Mouse (Mus musculus) ES-E14 (cell line): ENCODE results near the gene Grap2. TPM values are rescaled to one million over a fixed set of nuclear protein-coding genes. Genes with fewer than 3 reads are reported as not detected.

Source experiments
- DNase-seq: peaks from one replicate; pipeline ENCODE4 v3.0.0-alpha.2; 2013; ENCODE audit warnings: low read depth, low spot score
- H3K27ac ChIP-seq: 2 replicates; pipeline ENCODE4 v1.5.1; 2012; ENCODE audit warnings: low read depth, mild to moderate bottlenecking, low read length, moderate library complexity, mixed read lengths; ENCODE audit not compliant: poor library complexity, insufficient read depth, severe bottlenecking
- H3K36me3 ChIP-seq: 2 replicates; pipeline ENCODE4 v1.6.1; 2012; ENCODE audit warnings: mild to moderate bottlenecking, low read length, moderate library complexity, mixed read lengths; ENCODE audit not compliant: control insufficient read depth, poor library complexity, insufficient read depth, severe bottlenecking
- H3K4me1 ChIP-seq, 2 experiments: fragments of 150-350 bp in 1 of 2; sonication (generic) in 1 of 2; 2 replicates each; pipeline ENCODE4 v1.6.1; 2012; ENCODE audit warnings: low read length in 2 of 2, mild to moderate bottlenecking in 1 of 2, mixed read lengths in 1 of 2; ENCODE audit not compliant: control insufficient read depth in 2 of 2, insufficient read depth in 2 of 2, poor library complexity in 1 of 2
- H3K4me3 ChIP-seq, 2 experiments: fragments of 150-350 bp in 1 of 2; sonication (generic) in 1 of 2; 2 replicates each; pipeline ENCODE4 v1.5.1; 2012; ENCODE audit warnings: low read length in 2 of 2, low read depth in 1 of 2, mild to moderate bottlenecking in 1 of 2, mixed read lengths in 1 of 2; ENCODE audit not compliant: insufficient read depth in 1 of 2, poor library complexity in 1 of 2, severe bottlenecking in 1 of 2
- H3K9ac ChIP-seq: 2 replicates; pipeline ENCODE4 v1.6.1; 2012; ENCODE audit warnings: low read depth, mild to moderate bottlenecking, low read length, mixed read lengths; ENCODE audit not compliant: poor library complexity, insufficient read depth, severe bottlenecking
- H3K9me3 ChIP-seq: fragments of 150-350 bp; sonication (generic); 2 replicates; pipeline ENCODE4 v1.6.1; 2012; ENCODE audit warnings: low read depth, mild to moderate bottlenecking, low read length; ENCODE audit not compliant: control insufficient read depth, insufficient read depth
- CHD2 ChIP-seq: IDR thresholded peaks from 2 replicates; pipeline ENCODE4 v1.6.1; 2014; ENCODE audit warnings: mild to moderate bottlenecking, low read depth, low read length, inconsistent platforms
- HCFC1 ChIP-seq: IDR thresholded peaks from 2 replicates; pipeline ENCODE4 v1.6.1; 2012; ENCODE audit warnings: low read length, inconsistent platforms, borderline replicate concordance; ENCODE audit not compliant: insufficient read depth
- MAFK ChIP-seq: IDR thresholded peaks from 2 replicates; pipeline ENCODE4 v1.6.1; 2014; ENCODE audit warnings: mild to moderate bottlenecking, low read depth, low read length, inconsistent platforms; ENCODE audit not compliant: insufficient read depth
- ZC3H11A ChIP-seq: IDR thresholded peaks from 2 replicates; pipeline ENCODE4 v1.6.1; 2012; ENCODE audit warnings: low read depth, mild to moderate bottlenecking, inconsistent platforms, low read length, borderline replicate concordance
- ZNF384 ChIP-seq: IDR thresholded peaks from 2 replicates; pipeline ENCODE4 v1.6.1; 2012; ENCODE audit warnings: low read depth, low read length, inconsistent platforms
- in situ Hi-C, 2 experiments: fragments of 600-800 bp; cut with MboI; formaldehyde crosslinking; loops; one replicate each; pipeline ENCODE4 v1.15.1; 2025; ENCODE audit warnings: low sequenced_read_pairs in 2 of 2, inconsistent platforms in 1 of 2; ENCODE audit not compliant: unreplicated experiment in 2 of 2
- total RNA-seq: library from RNA; depleted of rRNA; stranded (reverse); fragments of 300-350 nt; gene quantifications from 2 replicates; pipeline ENCODE4 v1.2.3, GENCODE M21; 2012

Gene Grap2
- total RNA-seq, 1 experiment = 0.45 TPM

GRCm38 (mm10) chr15:80545430-80545829 lies 27.0 kb upstream of the Grap2 start:
- DNase-seq = no peak
- H3K9me3 ChIP-seq = no peaks in the 10 kb centered on the region
- no peak overlapping the region for H3K27ac ChIP-seq
- no peaks in the 10 kb centered on the region for H3K4me1 ChIP-seq
- no peak overlapping the region for H3K4me3 ChIP-seq
- no peak overlapping the region for H3K9ac ChIP-seq
- no peaks in the 10 kb centered on the region for H3K36me3 ChIP-seq
- in situ Hi-C loops = no loop called here
- TF ChIP-seq CHD2 (no peak), ZC3H11A (no peak), HCFC1 (no peak), MAFK (no peak), ZNF384 (no peak)

DNA sequence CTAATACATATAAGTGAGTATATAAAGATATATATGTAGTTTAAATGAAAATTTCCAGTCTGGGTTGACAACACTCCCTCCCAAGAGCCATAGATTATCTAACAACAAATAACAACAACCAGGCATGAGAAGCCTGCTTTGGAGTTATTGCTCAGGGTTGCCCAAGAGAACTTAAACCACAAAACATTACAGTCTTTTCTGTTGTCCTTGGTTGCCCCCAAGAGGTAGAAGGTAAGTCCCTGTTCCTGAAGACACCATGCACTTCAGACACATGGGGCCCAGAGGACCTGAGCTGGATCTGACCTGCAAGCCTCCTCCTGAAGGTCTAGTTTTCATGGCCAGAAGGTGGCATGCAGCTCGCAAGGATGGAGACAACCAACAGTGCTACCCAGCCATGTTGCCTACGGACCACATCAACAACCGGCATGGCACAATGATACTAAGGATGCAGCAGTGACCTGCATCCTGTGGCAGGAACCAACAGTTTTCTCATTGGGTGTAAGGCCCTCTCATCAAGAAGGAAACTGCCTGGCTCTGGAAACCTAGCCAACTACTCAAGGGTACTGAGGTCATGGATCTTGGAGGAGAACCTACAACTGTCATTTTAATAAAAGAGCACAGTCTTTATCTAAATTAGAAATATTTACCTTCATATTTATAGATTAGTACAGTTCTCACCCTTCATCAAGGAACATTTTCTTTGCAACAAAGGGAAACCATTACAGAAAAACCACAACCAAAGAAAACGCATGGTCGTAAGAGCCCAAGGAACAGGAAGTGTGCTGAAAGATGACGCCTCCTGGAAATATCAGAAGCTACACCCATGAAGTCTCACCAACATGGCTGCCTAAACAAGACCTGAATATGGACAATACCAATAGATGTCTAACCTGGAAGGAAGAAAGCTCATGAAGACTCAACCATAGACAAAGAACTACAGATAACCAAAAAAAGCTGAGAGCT lies 17.3 kb upstream of the Grap2 start:
- Histone ChIP-seq H3K4me3 (no peak overlapping the region), H3K9ac (no peak overlapping the region), H3K9me3 (no peaks in the 10 kb centered on the region), H3K27ac (no peak overlapping the region), H3K4me1 (no peaks in the 10 kb centered on the region), H3K36me3 (no peaks in the 10 kb centered on the region)
- in situ Hi-C loops = no loop called here
- TF ChIP-seq MAFK (no peak), ZNF384 (no peak), CHD2 (no peak), ZC3H11A (no peak), HCFC1 (no peak)
- no peak for DNase-seq

GRCm38 (mm10) chr15:80556021-80556420 lies 16.4 kb upstream of the Grap2 start:
- in situ Hi-C loops = no loop called here
- Histone ChIP-seq H3K4me1 (no peaks in the 10 kb centered on the region), H3K9me3 (no peaks in the 10 kb centered on the region), H3K27ac (no peak overlapping the region), H3K9ac (no peak overlapping the region), H3K4me3 (no peak overlapping the region), H3K36me3 (no peaks in the 10 kb centered on the region)
- no peak for DNase-seq
- TF ChIP-seq ZNF384 (no peak), HCFC1 (no peak), ZC3H11A (no peak), CHD2 (no peak), MAFK (no peak)

GRCm38 (mm10) chr15:80557745-80558144 lies 14.6 kb upstream of the Grap2 start:
- DNase-seq = no peak
- no peak overlapping the region for H3K27ac ChIP-seq
- H3K9me3 ChIP-seq = no peaks in the 10 kb centered on the region
- no peak overlapping the region for H3K4me3 ChIP-seq
- TF ChIP-seq HCFC1 = no peak
- no peak for TF ChIP-seq CHD2
- TF ChIP-seq MAFK = no peak
- no peak for TF ChIP-seq ZNF384
- TF ChIP-seq ZC3H11A = no peak; the same call in 1 of the 2 replicates
- no peaks in the 10 kb centered on the region for H3K36me3 ChIP-seq
- H3K9ac ChIP-seq = no peak overlapping the region
- in situ Hi-C loops = no loop called here
- no peaks in the 10 kb centered on the region for H3K4me1 ChIP-seq
